Mouse (Mus musculus) skeletal muscle tissue, adult 2 months (tissue): Measurements from ENCODE around the gene Krtap28-13.

Experiments used
- DNase-seq: peaks from one replicate; pipeline ENCODE4 v3.0.0-alpha.2; 2012; ENCODE audit warnings: low read depth, low spot score

Krtap28-13 gene

DNA sequence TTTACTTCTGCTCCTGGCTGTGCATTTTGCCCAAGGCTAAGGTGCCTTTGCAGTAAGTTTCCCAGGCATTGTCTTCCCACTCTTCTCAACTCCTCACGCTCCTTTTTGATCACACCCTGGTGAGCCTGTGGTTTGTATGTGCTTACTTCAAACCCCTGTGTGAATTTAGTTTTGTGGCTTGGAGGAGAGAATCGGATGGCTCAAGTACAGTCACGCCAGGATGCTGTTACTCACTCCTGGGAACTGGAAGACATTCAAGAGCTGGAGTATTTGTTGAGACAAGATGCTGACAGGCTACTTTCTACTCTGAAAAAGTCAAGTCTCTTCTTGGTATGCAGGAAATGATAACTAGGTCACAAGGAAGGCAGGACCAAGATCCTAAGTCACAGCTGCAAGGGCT, 30.5 kb downstream of the Krtap28-13 start:
- DNase-seq = peak; percentile 8

DNA sequence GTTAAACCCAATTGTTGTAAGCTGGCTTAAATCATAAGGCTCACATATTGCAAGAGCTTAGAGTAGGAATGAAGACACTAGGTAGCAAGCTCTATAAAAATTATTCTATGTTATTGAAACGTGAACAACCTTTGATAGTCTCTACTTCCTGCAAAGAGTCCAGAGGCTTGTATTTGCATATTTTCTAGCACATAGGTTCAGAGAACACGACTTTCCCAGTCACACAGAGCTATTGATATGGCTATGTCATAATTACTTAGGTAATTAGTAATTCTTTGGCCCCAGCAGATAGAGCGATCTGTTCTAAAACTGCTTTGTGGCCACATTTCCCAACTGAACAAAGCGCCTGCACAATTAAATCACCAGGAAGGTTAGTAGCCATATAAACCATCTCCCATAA, 36.2 kb downstream of the Krtap28-13 start:
- no peak for DNase-seq

DNA sequence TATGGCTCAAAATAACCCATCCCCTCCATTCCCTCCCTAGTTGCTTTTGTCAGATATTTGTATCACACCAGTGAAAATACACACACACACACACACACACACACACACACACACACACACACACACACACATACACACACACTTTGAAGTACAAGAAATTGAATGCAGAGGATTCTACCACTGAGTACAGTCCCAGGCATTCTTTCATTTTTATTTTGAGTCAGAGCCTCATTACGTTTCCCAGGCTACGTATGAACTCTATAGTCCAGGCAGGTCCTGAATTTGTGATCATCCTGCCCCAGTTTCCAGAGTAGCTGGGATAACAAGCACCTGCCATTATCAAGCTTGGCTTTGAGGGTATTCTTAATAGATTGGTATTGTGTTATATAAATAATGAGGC, 38.4 kb downstream of the Krtap28-13 start:
- no peak for DNase-seq

DNA sequence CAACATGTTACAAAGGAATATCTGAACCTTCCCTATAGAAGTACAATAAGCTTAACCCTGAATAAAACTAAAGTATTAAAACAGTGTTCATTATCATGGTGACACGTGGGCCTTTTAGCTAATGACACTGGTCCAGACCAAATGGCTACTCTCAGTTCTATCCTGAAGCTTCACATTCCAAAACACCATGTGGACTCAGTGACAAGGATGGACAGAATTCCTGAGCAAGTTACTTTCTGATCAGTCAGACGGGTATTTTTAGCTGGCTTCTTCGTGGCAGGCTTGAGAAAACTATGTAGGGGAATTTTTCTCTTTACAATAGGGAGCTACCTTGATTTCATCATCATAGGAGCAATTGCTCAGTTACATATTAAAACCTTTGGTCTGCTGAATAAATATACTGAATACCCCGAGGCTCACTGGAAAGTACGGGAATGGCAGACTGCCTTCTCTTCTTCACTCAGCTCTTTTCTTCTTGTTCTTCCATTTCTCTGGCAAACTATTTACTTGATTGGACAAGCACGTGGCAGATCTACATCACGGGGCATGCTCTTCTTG, 38.9 kb downstream of the Krtap28-13 start:
- DNase-seq = no peak

DNA sequence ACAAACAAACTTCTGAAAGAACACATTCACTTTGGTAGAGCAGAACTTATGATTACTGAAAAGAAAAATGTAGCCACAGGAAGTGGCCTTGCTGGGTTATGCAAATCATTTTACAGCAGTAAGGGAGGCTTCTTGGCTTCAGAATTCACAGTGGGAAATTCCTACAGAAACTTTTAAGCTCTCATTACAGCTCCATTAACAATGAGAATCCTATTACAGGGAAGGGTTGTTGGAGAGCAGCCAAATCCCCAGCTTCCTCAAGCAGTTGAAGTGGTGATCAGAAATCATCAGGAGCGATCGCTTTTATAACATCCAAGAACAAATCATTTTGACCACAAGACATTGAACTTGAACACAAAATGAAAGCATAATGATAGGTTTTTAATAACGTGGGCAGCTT, 41.2 kb downstream of the Krtap28-13 start:
- no peak for DNase-seq

DNA sequence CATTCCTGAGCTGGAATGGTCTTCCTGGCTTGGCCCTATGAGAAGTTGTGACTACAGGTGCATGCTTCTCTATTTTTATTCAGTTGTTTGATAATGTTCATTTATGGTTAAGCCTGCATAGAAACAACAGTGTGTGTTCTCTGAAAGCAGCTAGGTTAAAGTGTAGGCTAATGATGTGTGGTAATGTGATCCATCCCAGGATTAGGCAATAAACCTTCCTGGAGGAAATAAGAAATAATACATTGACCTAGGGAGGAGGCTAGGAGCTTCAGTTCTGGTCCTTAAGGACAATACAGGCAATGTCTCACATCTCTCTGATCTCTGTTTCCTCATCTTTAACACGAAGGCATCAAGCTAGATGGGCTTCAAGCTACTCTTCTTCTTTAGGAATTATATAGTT, 44.7 kb downstream of the Krtap28-13 start:
- no peak for DNase-seq

DNA sequence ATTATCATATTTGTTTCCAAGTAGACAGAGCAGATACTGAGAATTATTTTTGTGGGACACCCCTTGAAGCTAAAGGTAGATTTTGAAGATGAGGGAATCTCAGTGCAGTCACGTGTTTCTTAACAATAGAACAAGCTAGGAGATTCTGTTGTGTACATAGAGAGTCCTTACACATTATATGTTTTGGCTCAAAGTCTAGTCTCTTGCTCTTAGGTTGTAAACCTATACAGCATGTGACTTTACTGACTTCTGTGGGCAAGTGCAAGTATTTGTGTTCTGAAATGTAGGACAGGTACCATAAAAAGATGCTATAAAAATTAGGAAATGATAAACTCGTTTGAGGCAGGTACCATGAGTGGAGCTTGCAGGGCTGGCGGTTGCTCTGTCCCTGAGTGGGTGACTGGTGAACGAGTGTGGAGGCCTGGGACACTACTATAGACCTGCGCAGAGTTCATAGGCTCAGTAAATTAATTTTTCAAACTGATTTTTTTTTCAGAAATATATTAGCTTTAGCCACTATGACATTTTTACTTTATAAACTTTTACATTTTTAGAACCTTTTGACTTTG, 46.8 kb downstream of the Krtap28-13 start:
- no peak for DNase-seq

DNA sequence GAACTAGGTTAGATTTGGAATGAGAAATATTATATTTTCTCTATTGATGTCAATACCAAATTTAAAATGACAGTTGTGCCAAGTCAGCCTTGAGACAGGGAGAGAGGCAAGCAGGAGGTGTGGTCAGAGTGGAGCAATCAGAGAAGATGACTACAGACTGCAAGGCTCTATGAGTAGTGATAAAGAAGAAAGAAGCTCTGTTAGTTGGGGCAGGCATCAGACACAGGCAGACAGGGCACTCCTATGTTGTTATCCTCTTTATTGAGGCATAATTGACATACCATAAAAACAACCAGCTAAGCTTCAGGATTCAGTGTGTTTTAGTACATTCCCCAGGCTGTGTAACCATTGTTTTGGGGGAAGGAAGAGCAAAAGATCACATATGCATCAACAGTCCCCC, 50.3 kb downstream of the Krtap28-13 start:
- no peak for DNase-seq
